Mouse (Mus musculus) forebrain, embryonic 16.5 days (tissue): ENCODE measurements at regions not wholly inside any gene's neighbourhood (a gene's known extent, or its start where the extent isn't known, plus 50 kb on each side); places are given as distances from the start of the nearest gene placed in this dataset.

Experiments
- ATAC-seq: fragments of 200-750 bp; cut with Nextera tagmentation; 2 replicates; pipeline ENCODE4 v1.8.0; 2017; ENCODE audit warnings: mild to moderate bottlenecking, moderate library complexity
- H3K27ac ChIP-seq: fragments of 300-500 bp; sonication (generic); 2 replicates; pipeline ENCODE4 v1.5.1; 2014; ENCODE audit warnings: low read length, control low read depth
- H3K27me3 ChIP-seq: fragments of 300-500 bp; sonication (generic); replicated peaks from 2 replicates; pipeline ENCODE4 v1.6.1; 2014; ENCODE audit warnings: low read length; ENCODE audit not compliant: control insufficient read depth, insufficient read depth
- H3K36me3 ChIP-seq: fragments of 300-500 bp; sonication (generic); 2 replicates; pipeline ENCODE4 v1.6.1; 2014; ENCODE audit not compliant: control insufficient read depth, insufficient read depth
- H3K4me1 ChIP-seq: fragments of 300-500 bp; sonication (generic); replicated peaks from 2 replicates; pipeline ENCODE4 v1.6.1; 2014; ENCODE audit warnings: low read length; ENCODE audit not compliant: control insufficient read depth, insufficient read depth
- H3K4me2 ChIP-seq: fragments of 300-500 bp; sonication (generic); 2 replicates; pipeline ENCODE4 v1.6.1; 2014; ENCODE audit warnings: mild to moderate bottlenecking, low read length, control low read depth
- H3K4me3 ChIP-seq: fragments of 300-500 bp; sonication (generic); replicated peaks from 2 replicates; pipeline ENCODE4 v1.5.1; 2014; ENCODE audit warnings: mild to moderate bottlenecking, low read length, control low read depth
- H3K9ac ChIP-seq: fragments of 300-500 bp; sonication (generic); replicated peaks from 2 replicates; pipeline ENCODE4 v1.6.1; 2014; ENCODE audit warnings: low read depth, low read length, control low read depth
- H3K9me3 ChIP-seq: fragments of 300-500 bp; sonication (generic); 2 replicates; pipeline ENCODE4 v1.6.1; 2016; ENCODE audit warnings: low read length; ENCODE audit not compliant: control insufficient read depth
- WGBS: fragments of 180-500 bp; shearing (Covaris S2); extraction: QIAGEN DNeasy Blood & Tissue Kit; methylation state at CpG from one replicate; pipeline ENCODE4 v1.1.7; 2014; 5-methylcytosine and 5-hydroxymethylcytosine counted together

DNA sequence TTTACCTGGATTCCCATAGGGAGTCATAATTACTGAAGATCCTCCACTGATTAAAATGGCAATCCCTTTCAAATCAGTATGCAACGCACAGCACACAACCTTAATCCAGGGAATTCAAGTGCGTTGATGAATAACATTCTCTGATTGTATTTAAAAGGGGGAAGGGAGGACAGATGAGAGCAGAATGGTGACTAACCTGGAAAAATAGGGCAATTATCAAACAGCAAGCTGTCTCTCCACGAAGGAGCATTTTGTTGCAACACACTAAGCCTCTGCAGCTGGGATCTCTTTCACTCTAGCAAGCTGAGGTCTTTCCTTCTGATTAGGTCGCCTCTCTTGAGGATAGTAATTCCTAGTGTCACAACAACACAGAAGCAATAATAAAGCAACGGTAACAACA lies 501.5 kb downstream of the Tusc1 start:
- ATAC-seq: no peak
- H3K4me2 ChIP-seq: no peak overlapping the region
- H3K36me3 ChIP-seq: no peaks in the 10 kb centered on the region
- WGBS: 7% methylated on average over 5 of the region's 5 CpGs
- H3K4me1 ChIP-seq: no peaks in the 10 kb centered on the region
- no peak overlapping the region for H3K27ac ChIP-seq
- H3K9ac ChIP-seq: no peak overlapping the region
- H3K9me3 ChIP-seq: no peaks in the 10 kb centered on the region
- H3K27me3 ChIP-seq: no peaks in the 10 kb centered on the region
- no peak overlapping the region for H3K4me3 ChIP-seq

DNA sequence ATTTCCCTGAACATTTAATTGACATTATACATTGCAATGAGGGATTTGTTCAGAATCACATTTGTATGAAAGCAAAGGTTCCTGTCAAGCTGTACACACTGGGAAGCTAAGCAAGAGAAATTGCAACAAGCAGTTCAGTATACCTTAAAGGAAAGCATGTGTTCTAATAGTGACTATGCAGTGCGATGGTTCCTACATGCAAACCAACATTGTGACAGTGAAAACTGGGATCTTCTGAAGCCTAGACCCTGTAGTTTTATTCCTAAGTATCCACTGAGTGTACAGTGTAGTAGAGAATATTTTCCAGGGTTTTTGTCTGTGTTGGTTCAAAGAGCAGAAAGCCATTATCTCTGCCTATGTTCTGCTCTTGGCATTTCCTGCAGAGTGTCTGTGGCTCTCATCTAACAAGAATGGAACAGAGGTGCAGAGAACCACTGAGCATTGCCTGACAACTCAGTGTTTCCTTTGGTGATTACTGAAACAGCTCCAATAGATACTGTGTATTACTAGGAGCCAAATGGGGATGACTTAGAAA lies 504.1 kb downstream of the Tusc1 start:
- no peak overlapping the region for H3K27ac ChIP-seq
- H3K4me3 ChIP-seq: no peak overlapping the region
- no peaks in the 10 kb centered on the region for H3K27me3 ChIP-seq
- no peak for ATAC-seq
- no peak overlapping the region for H3K9ac ChIP-seq
- WGBS: 62% methylated on average over 1 of the region's 1 CpGs
- H3K9me3 ChIP-seq: no peaks in the 10 kb centered on the region
- no peak overlapping the region for H3K4me2 ChIP-seq
- H3K4me1 ChIP-seq: no peaks in the 10 kb centered on the region
- H3K36me3 ChIP-seq: no peaks in the 10 kb centered on the region

DNA sequence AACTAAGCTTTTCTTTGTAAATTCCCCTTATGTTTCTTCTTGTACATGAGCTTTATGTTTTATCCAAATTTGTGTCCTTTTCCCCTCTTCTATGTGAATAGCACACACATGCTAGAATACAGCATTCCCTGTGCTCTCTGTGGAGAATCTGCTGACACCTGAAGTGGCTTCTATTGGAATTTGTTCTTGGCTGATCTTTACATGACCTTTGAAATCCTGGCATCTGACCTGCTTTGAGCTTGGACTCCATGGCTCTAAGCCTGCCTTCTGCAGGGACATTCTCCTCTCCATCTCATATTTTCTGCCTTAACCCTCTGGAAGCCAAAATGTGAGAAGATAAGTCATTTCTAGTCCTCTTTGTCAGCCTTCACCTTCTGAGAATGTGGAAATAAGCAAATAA lies 507.5 kb downstream of the Tusc1 start:
- Histone ChIP-seq H3K27me3 (no peaks in the 10 kb centered on the region), H3K4me3 (no peak overlapping the region), H3K9ac (no peak overlapping the region), H3K4me2 (no peak overlapping the region), H3K4me1 (no peaks in the 10 kb centered on the region), H3K9me3 (no peaks in the 10 kb centered on the region), H3K36me3 (no peaks in the 10 kb centered on the region), H3K27ac (no peak overlapping the region)
- no peak for ATAC-seq

DNA sequence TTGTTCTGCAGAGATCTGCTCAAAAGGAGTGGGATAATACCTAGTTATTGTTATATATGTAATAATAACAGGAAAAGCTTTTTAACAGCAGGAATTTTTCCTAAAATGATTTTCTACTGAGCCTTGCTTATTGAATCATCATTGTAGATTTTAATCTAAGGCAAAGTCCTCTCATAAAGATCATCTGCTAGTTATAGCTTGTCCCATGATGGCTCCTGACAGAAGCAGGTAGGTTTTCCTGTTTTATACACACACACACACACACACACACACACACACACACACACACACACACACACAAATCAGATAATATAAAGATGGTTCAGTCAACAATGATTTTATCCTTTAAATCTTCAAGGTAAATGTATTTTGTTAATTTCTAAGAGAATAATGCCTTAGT lies 507.9 kb downstream of the Tusc1 start:
- Histone ChIP-seq H3K4me3 (no peak overlapping the region), H3K4me1 (no peaks in the 10 kb centered on the region), H3K9ac (no peak overlapping the region), H3K27ac (no peak overlapping the region), H3K27me3 (no peaks in the 10 kb centered on the region), H3K4me2 (no peak overlapping the region), H3K9me3 (no peaks in the 10 kb centered on the region), H3K36me3 (no peaks in the 10 kb centered on the region)
- ATAC-seq: no peak

DNA sequence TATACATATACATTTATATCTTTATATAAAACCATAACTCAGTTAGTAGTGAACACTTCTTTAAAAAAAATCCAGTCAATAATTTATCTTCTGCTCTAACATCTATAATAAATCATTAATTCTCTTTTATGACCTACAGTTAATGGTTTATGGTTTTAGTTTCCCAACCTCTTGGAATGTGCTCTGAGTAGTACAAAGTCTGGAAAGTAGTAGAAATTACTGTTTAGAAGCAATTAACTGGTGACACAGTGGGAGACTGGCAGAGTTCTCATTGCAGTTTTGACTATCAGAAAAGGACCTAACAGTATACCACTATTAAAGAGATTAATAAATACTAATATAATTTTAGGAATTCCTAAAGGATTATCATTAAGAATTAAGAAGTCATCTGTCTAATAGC lies 508.3 kb downstream of the Tusc1 start:
- H3K4me2 ChIP-seq: no peak overlapping the region
- no peaks in the 10 kb centered on the region for H3K4me1 ChIP-seq
- no peak overlapping the region for H3K4me3 ChIP-seq
- no peak for ATAC-seq
- no peaks in the 10 kb centered on the region for H3K9me3 ChIP-seq
- no peak overlapping the region for H3K9ac ChIP-seq
- no peaks in the 10 kb centered on the region for H3K27me3 ChIP-seq
- no peaks in the 10 kb centered on the region for H3K36me3 ChIP-seq
- no peak overlapping the region for H3K27ac ChIP-seq

DNA sequence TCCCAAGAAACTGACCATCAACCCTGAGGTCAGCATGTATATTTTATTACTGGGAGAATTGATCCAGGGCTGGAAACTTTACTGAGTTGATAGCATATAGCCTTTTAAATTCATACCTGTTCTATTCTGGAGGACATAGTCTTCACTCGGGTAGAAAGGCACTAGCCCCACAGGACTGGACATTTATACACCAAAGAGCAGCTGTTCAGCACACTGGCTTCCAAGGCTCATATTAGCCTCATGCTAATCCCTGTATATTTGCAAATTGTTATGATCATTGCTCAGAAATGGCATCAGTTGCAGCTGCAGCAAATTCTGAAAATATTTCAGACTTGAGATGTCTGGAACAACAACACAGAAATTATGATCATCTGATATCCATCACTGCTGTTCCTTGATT lies 547.2 kb downstream of the Tusc1 start:
- Histone ChIP-seq H3K4me2 (no peak overlapping the region), H3K27me3 (no peaks in the 10 kb centered on the region)

DNA sequence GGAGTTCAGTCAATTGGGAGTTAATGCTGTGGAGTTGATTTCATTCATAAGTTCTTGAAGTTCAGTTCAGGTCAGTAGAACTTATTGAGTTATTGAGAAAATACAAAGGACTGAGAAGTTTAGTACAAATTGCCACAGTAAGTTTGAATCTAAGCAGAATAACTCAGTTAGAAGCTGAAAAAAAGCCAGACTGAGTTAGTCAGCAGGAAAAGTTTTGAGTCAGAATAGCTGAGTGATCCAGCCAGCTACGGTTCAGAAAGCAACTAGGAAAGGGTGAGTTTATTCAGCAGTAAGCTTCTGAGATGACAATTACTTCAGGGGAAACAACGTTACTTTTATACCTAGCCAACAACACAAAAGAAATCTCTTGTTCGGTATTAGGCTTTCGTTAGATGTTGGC lies 557.2 kb downstream of the Tusc1 start:
- Histone ChIP-seq H3K4me2 (no peak overlapping the region), H3K9ac (no peak overlapping the region), H3K4me1 (no peaks in the 10 kb centered on the region), H3K27me3 (no peaks in the 10 kb centered on the region), H3K4me3 (no peak overlapping the region), H3K36me3 (no peaks in the 10 kb centered on the region), H3K27ac (no peak overlapping the region), H3K9me3 (no peaks in the 10 kb centered on the region)
- no peak for ATAC-seq
- 68% methylated on average over 4 of the region's 4 CpGs for WGBS

More for the DNA sequence above, 547.2 kb downstream of the Tusc1 start:
- no peaks in the 10 kb centered on the region for H3K4me1 ChIP-seq
- no peak overlapping the region for H3K27ac ChIP-seq
- no peak for ATAC-seq
- no peak overlapping the region for H3K9ac ChIP-seq
- WGBS: 95% methylated on average over 1 of the region's 1 CpGs
- H3K4me3 ChIP-seq: no peak overlapping the region
- H3K9me3 ChIP-seq: no peaks in the 10 kb centered on the region
- H3K36me3 ChIP-seq: no peaks in the 10 kb centered on the region

DNA sequence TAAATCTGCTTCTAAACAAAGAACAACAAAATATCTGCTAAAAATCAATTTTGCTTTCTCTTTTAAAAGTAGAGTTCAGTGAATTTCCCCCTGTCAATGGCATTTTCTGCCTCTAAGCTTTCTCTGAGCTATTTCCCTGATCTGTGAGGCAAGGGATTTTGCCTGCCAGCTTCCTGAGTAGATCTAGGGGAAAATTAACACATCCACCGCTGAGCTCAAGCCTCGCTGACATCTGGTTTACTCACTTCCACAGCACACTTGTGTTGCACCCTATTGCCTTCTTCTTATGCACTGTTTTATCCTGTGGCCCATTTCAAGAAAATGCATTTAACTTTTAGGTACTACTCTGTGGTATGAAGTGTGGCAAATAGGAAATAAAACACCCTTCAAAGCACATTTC lies 556.5 kb upstream of the Gm12666 start:
- ATAC-seq: no peak
- Histone ChIP-seq H3K4me2 (no peak overlapping the region), H3K27me3 (no peaks in the 10 kb centered on the region), H3K36me3 (no peaks in the 10 kb centered on the region), H3K4me3 (no peak overlapping the region), H3K27ac (no peak overlapping the region), H3K4me1 (no peaks in the 10 kb centered on the region), H3K9ac (no peak overlapping the region), H3K9me3 (no peaks in the 10 kb centered on the region)
- WGBS: 27% methylated on average over 2 of the region's 2 CpGs

DNA sequence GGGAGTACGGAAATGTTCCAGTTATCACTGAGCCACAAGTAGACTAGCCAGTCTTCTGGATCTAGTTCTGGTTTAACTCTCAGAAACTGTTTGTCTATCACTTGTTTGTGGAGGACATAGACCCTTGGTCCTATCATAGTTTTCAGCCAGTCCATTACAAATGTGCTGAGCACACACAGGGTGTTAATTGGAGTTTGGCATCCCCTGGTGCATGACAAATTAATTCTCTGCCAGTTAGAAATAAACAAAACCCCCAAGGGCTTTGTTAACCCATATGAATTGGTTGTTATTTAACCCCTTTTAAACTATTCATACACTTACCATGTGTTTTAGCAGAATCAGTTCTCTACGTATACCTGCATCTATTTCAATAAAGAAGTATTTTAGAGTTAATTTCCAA lies 554.7 kb upstream of the Gm12666 start:
- WGBS: 35% methylated on average over 2 of the region's 2 CpGs
- ATAC-seq: peak; percentile 72
- H3K9me3 ChIP-seq: no peaks in the 10 kb centered on the region
- no peak overlapping the region for H3K4me3 ChIP-seq
- H3K4me2 ChIP-seq: no peak overlapping the region
- no peaks in the 10 kb centered on the region for H3K27me3 ChIP-seq
- no peaks in the 10 kb centered on the region for H3K4me1 ChIP-seq
- H3K9ac ChIP-seq: no peak overlapping the region
- no peaks in the 10 kb centered on the region for H3K36me3 ChIP-seq
- H3K27ac ChIP-seq: no peak overlapping the region

DNA sequence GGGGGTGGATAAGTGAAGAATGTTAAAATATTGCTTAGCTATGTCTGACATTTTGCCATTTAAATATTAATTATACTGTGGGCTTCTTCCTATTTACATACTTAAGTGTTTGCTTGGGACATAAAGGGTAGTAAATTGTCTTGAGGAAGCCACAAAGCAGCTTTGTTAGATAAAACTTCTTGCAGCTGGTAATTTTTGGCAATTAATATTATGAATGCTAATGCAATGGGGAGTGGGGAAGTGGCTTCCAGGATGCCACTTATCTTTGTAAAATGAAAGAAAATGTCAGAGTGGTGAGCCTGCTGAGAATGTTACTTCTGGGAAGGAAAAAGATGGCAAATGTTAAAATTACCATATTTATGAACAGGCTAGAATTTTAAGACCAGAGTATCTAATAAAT lies 511.2 kb upstream of the Gm12666 start:
- H3K4me3 ChIP-seq: no peak overlapping the region
- H3K9me3 ChIP-seq: no peaks in the 10 kb centered on the region
- peak; percentile 45; the same call in 1 of the 2 replicates for ATAC-seq
- no peaks in the 10 kb centered on the region for H3K36me3 ChIP-seq
- H3K4me2 ChIP-seq: no peak overlapping the region
- no peaks in the 10 kb centered on the region for H3K27me3 ChIP-seq
- H3K4me1 ChIP-seq: no peaks in the 10 kb centered on the region
- H3K9ac ChIP-seq: no peak overlapping the region
- H3K27ac ChIP-seq: no peak overlapping the region
